Mouse (Mus musculus): ENCODE results near the gene Fbxw11. TPM values are rescaled to one million over a fixed set of nuclear protein-coding genes. Genes with fewer than 3 reads are reported as not detected.

The Fbxw11 gene
- polyA plus RNA-seq, 1 experiment from 2014 or later: 69.2 TPM

DNA sequence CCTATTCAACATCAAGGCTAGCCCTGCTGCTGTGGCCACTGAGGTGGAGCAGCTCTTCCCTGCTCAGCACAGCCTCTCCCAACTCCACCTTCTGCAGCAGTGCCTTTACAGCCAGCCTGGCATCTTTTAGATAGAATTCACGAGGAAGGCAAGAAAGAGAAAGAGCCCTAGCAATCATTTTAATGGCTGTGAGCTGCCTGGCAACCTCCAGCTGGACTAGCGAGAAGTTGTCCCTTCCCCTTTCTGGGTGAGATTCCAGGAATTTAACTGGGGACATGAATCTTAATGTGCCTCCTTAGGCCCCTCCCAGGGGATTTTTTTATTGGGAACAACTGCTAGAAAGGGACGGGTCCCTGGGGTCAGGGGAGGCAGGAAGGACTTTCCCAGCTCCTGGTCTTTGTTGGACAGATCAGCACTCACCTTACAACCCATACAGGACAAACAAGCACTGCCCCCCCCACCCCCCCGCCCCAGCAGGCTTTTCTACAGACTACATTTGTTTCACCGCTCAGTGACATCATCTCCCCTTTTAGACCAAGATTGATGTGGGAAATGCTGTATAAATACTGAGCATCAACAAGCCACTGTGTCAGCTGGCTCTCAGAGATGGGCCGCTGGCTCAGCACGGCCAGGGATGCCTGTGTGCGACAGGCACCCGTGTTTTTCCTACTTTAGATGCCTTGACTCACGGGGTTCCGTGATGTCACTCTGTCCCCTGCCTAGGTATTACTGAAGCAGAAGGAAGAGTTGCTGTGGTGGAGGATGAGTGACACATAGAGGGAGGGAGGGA lies 138.4 kb downstream of the Fbxw11 start:
- no peak for DNase-seq (ENCODE audit: low spot score)
- no peak overlapping the region for H3K9ac ChIP-seq (ENCODE audit: low read length)
- no peak overlapping the region for H3K4me2 ChIP-seq (ENCODE audit: low read length)
- no peaks in the 10 kb centered on the region for H3K27me3 ChIP-seq (replicated peaks; ENCODE audit: control insufficient read depth, insufficient read depth, low read length)
- ATAC-seq (replicated peaks; ENCODE audit: low FRiP score, low TSS enrichment, low read depth): 0 out of 2 replicates have a peak, but pooled peaks have one; percentile 32
- no peaks in the 10 kb centered on the region for H3K36me3 ChIP-seq (ENCODE audit: control insufficient read depth, insufficient read depth, low read length)
- H3K27ac ChIP-seq (ENCODE audit: low read depth): no peak overlapping the region
- WGBS: 33% methylated on average over 11 of the region's 11 CpGs
- H3K9me3 ChIP-seq (ENCODE audit: control insufficient read depth, low read length): 0 out of 2 replicates have a peak, but pooled peaks cover 4% of the 10 kb centered on the region
- H3K4me3 ChIP-seq (ENCODE audit: low read depth, low read length): no peak overlapping the region
- 0 out of 2 replicates have a peak, but pooled peaks cover 7% of the 10 kb centered on the region for H3K4me1 ChIP-seq (replicated peaks; ENCODE audit: control insufficient read depth, insufficient read depth, low read length)

DNA sequence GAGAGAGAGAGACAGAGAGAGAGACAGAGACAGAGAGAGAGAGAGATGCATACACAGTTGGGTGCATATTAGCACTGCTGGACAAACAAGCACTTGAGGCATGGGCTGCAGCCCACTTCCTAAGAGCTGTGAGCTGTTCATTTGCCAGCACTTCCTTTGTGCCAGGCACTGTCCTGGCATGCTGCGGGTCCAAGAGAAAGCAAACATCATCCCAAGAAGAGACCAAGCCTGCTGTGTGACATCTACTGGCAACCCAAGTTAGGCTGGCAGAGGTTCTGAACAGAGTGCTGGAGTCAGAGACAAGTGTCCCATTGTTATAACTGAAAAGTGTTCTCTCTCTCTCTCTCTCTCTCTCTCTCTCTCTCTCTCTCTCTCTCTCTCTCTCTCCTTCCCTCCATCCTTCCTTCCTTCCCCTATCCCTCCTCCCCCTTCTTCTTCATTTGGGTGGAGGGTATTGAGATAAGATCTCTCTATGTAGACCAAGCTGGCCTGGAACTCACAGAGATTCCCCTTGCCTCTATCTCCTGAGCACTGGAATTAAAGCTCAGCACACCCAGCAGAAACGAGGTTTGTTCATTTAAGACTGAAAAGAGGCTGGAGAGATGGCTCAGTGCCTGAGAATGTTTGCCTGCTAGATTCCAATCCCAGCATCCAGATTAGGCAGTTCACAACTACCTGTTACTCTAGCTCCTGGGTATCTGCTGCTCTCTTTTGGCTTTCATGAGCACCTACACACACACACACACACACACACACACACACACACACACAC lies 139.3 kb downstream of the Fbxw11 start:
- Histone ChIP-seq H3K4me3 (ENCODE audit: low read depth, low read length) (no peak overlapping the region), H3K4me1 (replicated peaks; ENCODE audit: control insufficient read depth, insufficient read depth, low read length) (0 out of 2 replicates have a peak, but pooled peaks cover 7% of the 10 kb centered on the region), H3K27ac (ENCODE audit: low read depth) (no peak overlapping the region), H3K27me3 (replicated peaks; ENCODE audit: control insufficient read depth, insufficient read depth, low read length) (no peaks in the 10 kb centered on the region), H3K4me2 (ENCODE audit: low read length) (no peak overlapping the region), H3K9me3 (ENCODE audit: control insufficient read depth, low read length) (0 out of 2 replicates have a peak, but pooled peaks cover 2% of the 10 kb centered on the region), H3K36me3 (ENCODE audit: control insufficient read depth, insufficient read depth, low read length) (no peaks in the 10 kb centered on the region), H3K9ac (ENCODE audit: low read length) (no peak overlapping the region)
- WGBS: 57% methylated on average over 2 of the region's 2 CpGs
- DNase-seq (ENCODE audit: low spot score) (no peak), ATAC-seq (replicated peaks; ENCODE audit: low FRiP score, low TSS enrichment, low read depth) (no peak)

DNA sequence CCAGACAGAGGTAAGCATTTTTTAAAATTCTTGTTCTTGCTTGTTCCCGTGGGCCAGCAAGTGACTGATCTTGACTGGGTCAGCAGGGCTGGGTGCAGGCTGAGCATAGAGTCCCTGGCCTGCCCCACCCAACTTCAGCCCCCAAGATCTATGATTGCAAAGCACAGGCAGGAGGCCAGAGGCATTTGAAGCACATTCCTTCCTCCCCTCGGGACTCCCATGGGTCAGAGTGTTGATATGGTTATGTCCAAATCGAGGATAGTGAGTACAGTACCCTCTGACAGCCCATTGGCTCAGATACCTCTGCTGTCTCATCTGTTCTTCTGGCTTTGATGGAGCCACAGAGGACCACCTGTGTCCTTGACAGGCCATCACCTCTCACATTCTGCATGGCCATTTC lies 140.2 kb downstream of the Fbxw11 start:
- WGBS: 70% methylated on average over 3 of the region's 3 CpGs
- no peak overlapping the region for H3K4me3 ChIP-seq (ENCODE audit: low read depth, low read length)
- H3K4me1 ChIP-seq (replicated peaks; ENCODE audit: control insufficient read depth, insufficient read depth, low read length): 0 out of 2 replicates have a peak, but pooled peaks cover 7% of the 10 kb centered on the region
- H3K9ac ChIP-seq (ENCODE audit: low read length): no peak overlapping the region
- H3K9me3 ChIP-seq (ENCODE audit: control insufficient read depth, low read length): no peaks in the 10 kb centered on the region
- no peaks in the 10 kb centered on the region for H3K36me3 ChIP-seq (ENCODE audit: control insufficient read depth, insufficient read depth, low read length)
- H3K4me2 ChIP-seq (ENCODE audit: low read length): no peak overlapping the region
- ATAC-seq (replicated peaks; ENCODE audit: low FRiP score, low TSS enrichment, low read depth) (no peak), DNase-seq (ENCODE audit: low spot score) (no peak)
- H3K27ac ChIP-seq (ENCODE audit: low read depth): no peak overlapping the region
- no peaks in the 10 kb centered on the region for H3K27me3 ChIP-seq (replicated peaks; ENCODE audit: control insufficient read depth, insufficient read depth, low read length)

DNA sequence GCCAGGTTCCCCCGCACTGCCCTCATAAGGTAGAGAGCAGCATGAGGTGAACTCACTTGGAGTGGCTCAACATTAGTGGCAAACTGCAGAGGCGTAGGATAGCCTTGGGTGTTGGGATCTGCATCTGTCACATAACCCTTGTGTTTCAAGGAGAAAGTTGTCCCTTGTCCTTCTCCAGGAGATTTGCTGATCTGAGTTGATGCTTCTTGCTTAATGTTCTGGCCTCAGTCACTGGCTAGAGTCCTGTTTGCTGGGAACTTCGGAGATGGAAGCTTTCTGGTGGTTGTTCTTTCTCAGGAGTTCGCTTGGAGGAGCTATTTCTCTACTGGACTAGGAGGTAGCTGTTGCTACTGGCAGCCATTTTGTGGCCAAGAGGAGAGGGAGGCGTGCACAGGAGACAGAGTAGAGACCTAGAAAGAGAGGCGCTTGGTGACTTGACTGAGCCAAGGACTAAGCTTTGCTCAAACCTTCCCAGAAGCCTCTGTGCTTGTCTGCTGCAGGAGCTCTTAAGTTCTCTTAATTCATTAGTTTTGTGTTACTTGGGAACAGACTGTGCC lies 143.1 kb downstream of the Fbxw11 start:
- WGBS: 78% methylated on average over 6 of the region's 6 CpGs
- Histone ChIP-seq H3K4me1 (replicated peaks; ENCODE audit: control insufficient read depth, insufficient read depth, low read length) (0 out of 2 replicates have a peak, but pooled peaks cover 5% of the 10 kb centered on the region), H3K4me2 (ENCODE audit: low read length) (no peak overlapping the region), H3K27me3 (replicated peaks; ENCODE audit: control insufficient read depth, insufficient read depth, low read length) (no peaks in the 10 kb centered on the region), H3K9me3 (ENCODE audit: control insufficient read depth, low read length) (no peaks in the 10 kb centered on the region), H3K36me3 (ENCODE audit: control insufficient read depth, insufficient read depth, low read length) (no peaks in the 10 kb centered on the region), H3K9ac (ENCODE audit: low read length) (no peak overlapping the region), H3K4me3 (ENCODE audit: low read depth, low read length) (no peak overlapping the region), H3K27ac (ENCODE audit: low read depth) (no peak overlapping the region)
- ATAC-seq (replicated peaks; ENCODE audit: low FRiP score, low TSS enrichment, low read depth) (no peak), DNase-seq (ENCODE audit: low spot score) (no peak)

DNA sequence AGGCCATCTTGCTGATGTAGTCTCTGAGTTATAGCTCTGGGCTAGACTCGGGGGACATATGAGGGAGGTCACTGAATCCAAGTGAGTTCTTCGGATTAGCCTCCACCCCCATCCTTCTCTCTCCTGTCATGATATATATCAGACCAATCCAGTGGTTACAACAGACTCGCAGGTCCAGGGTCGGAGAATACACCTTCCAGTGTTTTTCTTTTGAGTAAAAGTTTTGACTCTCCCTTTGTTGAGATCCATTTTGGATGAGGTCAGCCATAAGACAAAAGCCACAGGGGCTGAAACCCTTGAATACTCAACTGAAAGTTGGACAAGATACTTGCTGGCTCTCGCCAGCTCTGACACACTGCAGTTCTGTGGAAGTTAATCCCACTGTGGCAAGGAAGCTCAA lies 143.7 kb downstream of the Fbxw11 start:
- DNase-seq (ENCODE audit: low spot score) (no peak), ATAC-seq (replicated peaks; ENCODE audit: low FRiP score, low TSS enrichment, low read depth) (no peak)
- Histone ChIP-seq H3K27me3 (replicated peaks; ENCODE audit: control insufficient read depth, insufficient read depth, low read length) (no peaks in the 10 kb centered on the region), H3K9ac (ENCODE audit: low read length) (no peak overlapping the region), H3K9me3 (ENCODE audit: control insufficient read depth, low read length) (no peaks in the 10 kb centered on the region), H3K27ac (ENCODE audit: low read depth) (no peak overlapping the region), H3K4me1 (replicated peaks; ENCODE audit: control insufficient read depth, insufficient read depth, low read length) (0 out of 2 replicates have a peak, but pooled peaks cover under 1% of the 10 kb centered on the region), H3K4me3 (ENCODE audit: low read depth, low read length) (no peak overlapping the region), H3K36me3 (ENCODE audit: control insufficient read depth, insufficient read depth, low read length) (no peaks in the 10 kb centered on the region), H3K4me2 (ENCODE audit: low read length) (no peak overlapping the region)
- 81% methylated on average over 5 of the region's 5 CpGs for WGBS

DNA sequence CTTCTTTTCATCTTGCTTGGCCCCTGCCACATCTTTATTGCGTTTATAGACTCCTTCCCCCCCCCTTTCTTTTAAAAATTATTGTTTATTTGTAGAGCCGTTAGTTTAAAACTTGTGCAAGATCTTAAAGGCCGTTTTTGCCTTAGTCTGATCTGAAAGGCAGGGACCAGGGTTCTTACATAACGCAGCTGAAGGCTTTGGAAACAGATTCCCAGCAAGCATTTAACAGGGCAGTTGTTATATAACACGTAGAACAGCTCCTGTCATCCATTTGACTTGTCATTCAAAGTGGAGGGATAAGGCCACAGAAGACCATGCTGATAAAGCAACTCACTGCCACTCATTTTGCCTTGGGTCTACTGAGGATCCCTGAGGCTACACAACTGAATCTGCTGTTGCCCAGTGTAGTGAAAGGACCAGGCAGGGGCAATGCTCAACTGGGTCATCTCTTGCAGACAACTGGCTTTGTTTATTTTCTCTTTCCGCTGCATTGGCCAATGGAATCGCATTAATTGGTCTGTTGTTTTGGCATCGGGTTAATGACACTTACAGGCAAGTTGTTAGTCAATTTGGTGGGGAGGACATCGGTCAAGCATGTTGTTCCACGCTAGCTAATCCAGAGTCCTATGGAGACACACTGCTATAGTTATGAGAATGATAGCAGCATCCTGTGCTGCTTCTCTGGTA lies 152.4 kb downstream of the Fbxw11 start:
- Histone ChIP-seq H3K9me3 (ENCODE audit: control insufficient read depth, low read length) (no peaks in the 10 kb centered on the region), H3K4me3 (ENCODE audit: low read depth, low read length) (no peak overlapping the region), H3K9ac (ENCODE audit: low read length) (no peak overlapping the region), H3K4me2 (ENCODE audit: low read length) (no peak overlapping the region), H3K4me1 (replicated peaks; ENCODE audit: control insufficient read depth, insufficient read depth, low read length) (peaks cover 3% of the 10 kb centered on the region; the same call in 1 of the 2 replicates), H3K27ac (ENCODE audit: low read depth) (no peak overlapping the region), H3K36me3 (ENCODE audit: control insufficient read depth, insufficient read depth, low read length) (no peaks in the 10 kb centered on the region), H3K27me3 (replicated peaks; ENCODE audit: control insufficient read depth, insufficient read depth, low read length) (no peaks in the 10 kb centered on the region)
- ATAC-seq (replicated peaks; ENCODE audit: low FRiP score, low TSS enrichment, low read depth) (no peak), DNase-seq (ENCODE audit: low spot score) (no peak)
- WGBS: 48% methylated on average over 10 of the region's 10 CpGs

Other genes with a start within 250 kb of the Fbxw11 start
- gene Ubtd2, start 187.4 kb upstream of the Fbxw11 start, polyA plus RNA-seq (2014; fragmentation: Nextera tagmentation; extraction: Ambion mirVana): 48.6 and 57.6 TPM in 2 replicates
- gene Efcab9, start 110.6 kb upstream of the Fbxw11 start, polyA plus RNA-seq (2014; fragmentation: Nextera tagmentation; extraction: Ambion mirVana): 0.30 and 0.58 TPM in 2 replicates
- gene Stk10, start 109.4 kb upstream of the Fbxw11 start, polyA plus RNA-seq (2014; fragmentation: Nextera tagmentation; extraction: Ambion mirVana): 3.0 and 3.3 TPM in 2 replicates
- not detected in 2 replicates for gene Smim23, start 181.9 kb downstream of the Fbxw11 start, polyA plus RNA-seq (2014; fragmentation: Nextera tagmentation; extraction: Ambion mirVana)

All from intestine, embryonic 14.5 days (tissue).